Mouse (Mus musculus) kidney, adult 2 months (tissue): ENCODE data around the gene Cfap70.

ENCODE experiments used
- CTCF ChIP-seq: fragments of 200-500 bp; conservative IDR thresholded peaks from 2 replicates; pipeline ENCODE4 v1.5.1; 2011; ENCODE audit warnings: low read depth, mild to moderate bottlenecking, control low read depth, low read length, moderate library complexity, mixed read lengths; ENCODE audit not compliant: insufficient read depth, insufficient read length
- POLR2A ChIP-seq: fragments of 200-500 bp; IDR thresholded peaks from one replicate; pipeline ENCODE4 v1.6.1; 2011; ENCODE audit warnings: low read depth, low read length, control low read depth

GRCm38 (mm10) chr14:20452929-20453328 lies 903 bp upstream of the Cfap70 start:
- TF ChIP-seq CTCF (no peak), POLR2A (no peak)
